ENCODE assay signal across 7 mouse cellular contexts in the genomic region with DNA sequence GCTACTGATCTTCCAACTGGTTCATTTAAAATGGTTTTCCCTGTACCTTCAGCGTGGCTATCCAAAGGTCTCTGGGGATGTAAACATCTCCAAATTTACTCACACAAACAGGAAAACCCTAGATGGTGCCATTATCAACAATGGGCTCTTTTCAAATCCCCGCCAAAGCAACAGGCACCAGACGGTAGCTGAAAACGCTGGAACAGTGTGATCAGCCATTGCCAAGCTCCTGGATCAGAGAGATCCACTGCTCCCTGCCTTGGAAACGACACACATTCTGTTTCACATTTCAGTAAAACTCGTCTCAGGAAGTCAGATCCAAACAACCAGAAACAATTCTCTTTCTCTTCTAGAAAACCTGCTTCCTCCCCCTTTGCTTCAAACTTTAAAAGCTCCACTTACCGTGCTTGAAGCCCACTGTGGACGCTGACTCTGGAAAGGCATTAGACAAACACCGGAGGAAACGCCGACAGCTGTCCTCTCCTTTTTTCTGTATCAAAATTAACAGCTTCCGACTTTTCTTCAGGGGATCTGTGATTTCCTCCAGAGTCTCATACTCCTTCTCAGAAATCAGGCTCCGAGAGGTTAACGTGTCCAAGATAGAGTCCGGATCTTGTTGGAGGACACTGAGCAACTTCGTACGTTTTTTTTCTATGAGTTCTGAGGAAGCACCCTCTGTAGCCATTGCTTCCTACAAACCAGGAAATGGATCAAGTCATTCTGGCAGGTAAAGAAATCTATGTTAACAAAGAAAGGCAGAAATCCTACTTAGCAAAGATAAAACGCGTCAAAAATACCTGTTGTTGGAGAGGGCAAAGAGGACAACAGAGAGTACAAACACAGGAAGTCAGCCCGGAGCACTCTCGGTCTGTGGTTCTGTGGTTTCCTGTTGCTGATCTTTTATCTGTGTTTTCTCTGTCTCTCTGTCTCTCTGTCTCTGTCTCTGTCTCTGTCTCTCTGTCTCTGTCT. TPM values are rescaled to one million over a fixed set of nuclear protein-coding genes. Genes with fewer than 3 reads are reported as not detected.
A peak's percentile ranks its signal among the peaks of the same experiment; 100 is the strongest.
DNase-seq lines count a peak whose midpoint lies in the region; TF ChIP-seq lines count a peak whose summit lies in the region.

Gene Card6, minus strand, starts transcription at position 854 of the 969 bp plus-strand sequence.

- peaks cover 5% of the 10 kb centered on the region; the same call in 1 of the 2 replicates for H3K4me1 ChIP-seq in spleen, adult 2 months (ENCODE audit: control insufficient read depth, insufficient read depth, insufficient read length)

- peak within 1 kb of the TSS; percentile 65 for H3K4me3 ChIP-seq in spleen, adult 2 months (ENCODE audit: extremely low read depth, insufficient read depth, insufficient read length)
- H3K4me3 ChIP-seq in macrophage (ENCODE audit: inconsistent target), result peak within 1 kb of the TSS; percentile 51

- peak; percentile 59 to 64 for DNase-seq in spleen, adult 2 months (ENCODE audit: low read depth in 1 of 2, low spot score in 2 of 2)
- no peak for DNase-seq in spleen, adult 12 weeks (ENCODE audit: low spot score)
- peak; percentile 32 for DNase-seq in heart, adult 8-10 months (ENCODE audit: low spot score)
- peak; percentile 35 for DNase-seq in kidney, postnatal 14 days
- no peak for DNase-seq in gastrocnemius, postnatal 25 days
- DNase-seq in gastrocnemius, postnatal 36 days, result no peak

- 1% methylated on average over 21 of the region's 21 CpGs for WGBS in spleen, adult 2 months
- 8% methylated on average over 21 of the region's 21 CpGs for WGBS in macrophage (ENCODE audit: missing documents)

- peak within 1 kb of the TSS; percentile 74 for H3K27ac ChIP-seq in spleen, adult 2 months (ENCODE audit: insufficient read depth, low read length)
- H3K27ac ChIP-seq in macrophage, result no peak within 1 kb of the TSS

- H3K79me2 ChIP-seq in macrophage (ENCODE audit: inconsistent target), result no peaks in the 10 kb centered on the region

- no peaks in the 10 kb centered on the region for H3K27me3 ChIP-seq in spleen, adult 2 months (ENCODE audit: control insufficient read depth, insufficient read depth, low read length)

- peak; percentile 5; the same call in 1 of the 2 replicates for TF ChIP-seq POLR2A in spleen, adult 2 months (IDR thresholded peaks at IDR 0.05; ENCODE audit: low read depth, low read length)

- no peak for TF ChIP-seq CTCF in spleen, adult 2 months (IDR thresholded peaks at IDR 0.05; ENCODE audit: extremely low read depth, insufficient read depth, insufficient read length, insufficient replicate concordance)

- peaks cover 8% of the 10 kb centered on the region for H3K36me3 ChIP-seq in spleen, adult 2 months (ENCODE audit: control insufficient read depth, insufficient read depth, low read length)
- peaks cover 9% of the 10 kb centered on the region; the same call in 1 of the 2 replicates for H3K36me3 ChIP-seq in macrophage (ENCODE audit: inconsistent target)

- intact Hi-C loops in gastrocnemius, postnatal 36 days (cut with DNase I), result no loop called here

RNA-seq across cellular contexts. Expression of gene Card6, which starts in this region (rescaled TPM):
- polyA plus RNA-seq in spleen, adult 2 months (2012; rRNA removed), result 9.2 and 9.6 TPM in 2 replicates
- total RNA-seq in heart, adult 8-10 months (2022), result 1 to 10 TPM; 8.1 to 9.1 (median 8.7) TPM
- 1 to 10 TPM in 19 of 26 experiments, under 1 TPM in 7; 0.27 to 9.2 (median 2.6) TPM for total RNA-seq in macrophage (2018; cell fraction: chromatin; rRNA removed)
- 1 to 10 TPM in 24 of 26 experiments, under 1 TPM in 2; 0.43 to 6.0 (median 3.8) TPM for total RNA-seq in macrophage (2018; cell fraction: cytosol; rRNA removed)
- total RNA-seq in macrophage (2018; cell fraction: nucleus; rRNA removed), result 1 to 10 TPM in 21 of 26 experiments, under 1 TPM in 5; 0.29 to 7.5 (median 2.0) TPM
- 1.9 to 5.0 TPM (median 4.0 TPM) in 3 replicates for polyA plus RNA-seq in macrophage (2018)
- 1 to 10 TPM; 1.9 to 2.1 TPM for total RNA-seq in gastrocnemius, postnatal 25 days (2021)
- total RNA-seq in gastrocnemius, postnatal 36 days (2021), result 1 to 10 TPM; 2.2 TPM

Comparison
In these comparisons a context has a peak if more than half of its experiments do, and no peak if none do; other contexts are left out.
1. DNase-seq: peak in spleen, adult 2 months (2 of 2), heart, adult 8-10 months (single experiment) and kidney, postnatal 14 days (single experiment); none in spleen, adult 12 weeks (single experiment), gastrocnemius, postnatal 25 days (single experiment) and gastrocnemius, postnatal 36 days (0 of 2).